Mouse (Mus musculus): ENCODE data around the gene Mto1. TPM values are rescaled to one million over a fixed set of nuclear protein-coding genes. Genes with fewer than 3 reads are reported as not detected.
A peak's percentile ranks its signal among the peaks of the same experiment; 100 is the strongest.
"Not testable (repeated sequence)": the region's sequence is repeated elsewhere in the genome, so short reads cannot be mapped to it uniquely, and the experiment has no call there.

Mto1 gene
- total RNA-seq, 2 experiments from 2014 or later, result 17.6 to 21.4 TPM

DNA sequence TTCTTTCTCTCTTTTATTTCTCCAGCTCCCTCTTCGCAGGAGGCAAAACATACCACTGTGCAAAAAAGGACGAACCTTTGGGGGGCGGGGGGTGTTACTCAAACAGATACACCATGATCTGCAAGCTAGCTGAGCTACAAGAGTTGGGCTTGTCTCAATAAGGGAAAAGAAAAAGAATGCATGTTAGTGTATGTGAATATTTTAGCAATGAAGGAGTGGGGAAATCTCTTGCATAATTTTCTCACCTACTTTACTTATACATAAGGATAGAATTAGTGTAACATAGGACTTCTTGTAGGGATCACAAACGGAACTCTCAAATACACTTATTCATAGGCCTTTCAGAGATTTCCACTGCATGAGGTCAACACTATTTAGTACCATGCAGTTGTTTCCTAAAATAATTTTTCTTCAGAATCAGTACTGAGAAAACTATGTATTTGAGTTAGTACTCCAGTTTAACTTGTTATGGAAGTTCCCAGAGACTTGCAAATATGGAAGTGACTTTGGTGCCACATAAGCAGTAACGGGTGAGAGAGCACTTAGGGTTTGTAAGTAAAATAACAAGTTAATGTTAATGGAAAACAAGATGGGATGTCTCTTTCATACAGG is 26.9 kb downstream of the Mto1 start:
- intact Hi-C loops (cut with DNase I), result loop anchor here (5.0 to 10.0 kb wide), 2 partner anchors 50 to 77 kb away; no protein-coding TSS in a partner anchor
- DNase-seq, result no peak

GRCm38 (mm10) chr9:78475383-78475780 is 27.4 kb downstream of the Mto1 start:
- no peak for DNase-seq
- intact Hi-C loops (cut with DNase I), result loop anchor here (5.0 to 10.0 kb wide), 2 partner anchors 49 to 77 kb away; no protein-coding TSS in a partner anchor

- DNase-seq, result no peak
- intact Hi-C loops (cut with DNase I), result loop anchor here (5.0 to 10.0 kb wide), 2 partner anchors 49 to 76 kb away; no protein-coding TSS in a partner anchor
Measured at GRCm38 (mm10) chr9:78475873-78476272, 27.9 kb downstream of the Mto1 start.

DNA sequence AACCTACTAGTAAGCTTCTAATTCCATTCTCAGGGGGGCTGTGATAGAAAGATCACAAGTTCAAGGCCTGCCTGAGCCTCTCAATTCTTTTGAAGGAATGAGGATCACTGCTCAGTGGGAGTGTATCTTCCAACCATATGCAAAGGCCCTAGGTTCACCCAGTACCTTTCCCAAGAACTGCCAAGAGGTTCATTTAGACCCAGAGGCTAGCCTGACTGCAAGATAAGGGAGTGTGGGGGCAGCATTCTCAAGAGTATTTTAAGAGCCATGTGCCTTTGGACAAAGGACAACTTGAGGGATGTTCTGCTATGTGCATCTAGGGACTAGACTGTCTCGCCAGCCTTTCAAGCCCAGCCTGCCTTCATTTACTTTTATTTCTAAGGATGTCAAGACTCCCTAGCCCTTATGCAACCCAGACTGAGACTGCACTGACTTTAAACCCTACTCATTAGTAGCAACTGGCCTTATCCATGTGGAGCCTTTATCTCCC is 28.6 kb downstream of the Mto1 start:
- no peak for DNase-seq
- intact Hi-C loops (cut with DNase I), result loop anchor here (5.0 to 10.0 kb wide), 2 partner anchors 48 to 76 kb away; no protein-coding TSS in a partner anchor

DNA sequence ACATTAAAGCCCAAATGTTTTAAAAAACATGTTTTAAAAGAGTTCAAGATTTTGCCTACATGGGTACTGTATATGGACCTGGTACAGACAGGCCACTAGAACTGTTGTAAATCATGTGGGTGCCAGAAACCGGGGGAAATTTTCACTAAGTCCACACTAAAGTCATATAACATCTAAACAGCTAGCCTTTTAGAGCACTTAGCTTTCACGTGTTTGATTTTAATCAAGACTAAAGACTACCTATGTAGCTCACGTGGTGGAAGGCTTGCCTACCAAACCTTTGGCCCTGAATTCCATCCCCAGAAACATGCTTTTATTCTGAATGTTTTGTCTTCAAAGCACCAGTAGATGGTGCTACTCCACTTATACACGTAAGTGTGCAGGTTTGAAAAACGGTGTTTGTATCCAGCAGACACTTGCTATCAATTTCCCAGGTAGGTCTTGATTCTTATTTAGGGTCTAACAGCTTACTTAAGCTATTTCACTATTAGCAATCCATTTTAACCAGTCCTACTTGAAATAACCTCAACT is 29.1 kb downstream of the Mto1 start:
- intact Hi-C loops (cut with DNase I), result loop anchor here (5.0 to 10.0 kb wide), 2 partner anchors 48 to 75 kb away; no protein-coding TSS in a partner anchor
- no peak for DNase-seq

GRCm38 (mm10) chr9:78478009-78478605 is 30.1 kb downstream of the Mto1 start:
- DNase-seq, result not testable (repeated sequence)
- intact Hi-C loops (cut with DNase I), result loop anchor here (5.0 to 10.0 kb wide), 2 partner anchors 47 to 74 kb away; no protein-coding TSS in a partner anchor

- intact Hi-C loops (cut with DNase I), result loop anchor here (5.0 to 10.0 kb wide), 2 partner anchors 45 to 73 kb away; no protein-coding TSS in a partner anchor
- DNase-seq, result not testable (repeated sequence)
Measured at GRCm38 (mm10) chr9:78479308-78479707, 31.3 kb downstream of the Mto1 start.

GRCm38 (mm10) chr9:78480227-78480626 is 32.2 kb downstream of the Mto1 start:
- DNase-seq; intact Hi-C loops (cut with DNase I): not testable (repeated sequence)

DNA sequence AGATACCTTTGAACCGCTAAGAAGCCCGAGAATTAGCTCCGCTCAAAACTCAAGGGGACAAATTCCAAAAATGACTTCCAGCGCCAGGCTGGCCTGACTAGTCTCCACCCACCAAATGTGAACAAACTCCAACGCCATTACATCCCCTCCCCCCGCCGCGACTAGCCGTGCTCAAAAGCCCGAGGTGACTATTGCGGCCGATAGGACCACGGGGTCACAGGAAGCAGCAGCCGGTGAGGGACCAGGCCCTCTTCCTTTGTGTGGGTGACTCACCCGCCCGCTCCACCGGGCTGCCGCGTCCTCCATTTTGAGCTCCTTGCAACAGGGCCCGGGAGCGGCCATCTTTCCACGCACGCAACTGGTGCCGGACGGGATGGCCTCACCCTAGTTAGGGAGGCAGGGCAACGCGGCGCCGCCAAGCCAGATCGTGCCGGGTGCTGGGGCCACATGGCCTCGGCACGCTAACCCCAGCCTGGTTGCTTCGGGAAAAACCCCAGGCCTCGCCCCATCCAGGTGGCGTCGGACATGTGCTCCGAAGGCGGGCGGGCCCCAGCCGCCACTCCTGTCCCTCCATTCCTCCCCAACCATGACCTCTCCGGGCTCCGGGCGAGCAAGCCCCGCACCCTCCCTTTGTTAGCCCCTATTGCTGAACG is 32.8 kb downstream of the Mto1 start:
- peak; percentile 53 to 69 for DNase-seq
- intact Hi-C loops (cut with DNase I), result no loop called here

DNA sequence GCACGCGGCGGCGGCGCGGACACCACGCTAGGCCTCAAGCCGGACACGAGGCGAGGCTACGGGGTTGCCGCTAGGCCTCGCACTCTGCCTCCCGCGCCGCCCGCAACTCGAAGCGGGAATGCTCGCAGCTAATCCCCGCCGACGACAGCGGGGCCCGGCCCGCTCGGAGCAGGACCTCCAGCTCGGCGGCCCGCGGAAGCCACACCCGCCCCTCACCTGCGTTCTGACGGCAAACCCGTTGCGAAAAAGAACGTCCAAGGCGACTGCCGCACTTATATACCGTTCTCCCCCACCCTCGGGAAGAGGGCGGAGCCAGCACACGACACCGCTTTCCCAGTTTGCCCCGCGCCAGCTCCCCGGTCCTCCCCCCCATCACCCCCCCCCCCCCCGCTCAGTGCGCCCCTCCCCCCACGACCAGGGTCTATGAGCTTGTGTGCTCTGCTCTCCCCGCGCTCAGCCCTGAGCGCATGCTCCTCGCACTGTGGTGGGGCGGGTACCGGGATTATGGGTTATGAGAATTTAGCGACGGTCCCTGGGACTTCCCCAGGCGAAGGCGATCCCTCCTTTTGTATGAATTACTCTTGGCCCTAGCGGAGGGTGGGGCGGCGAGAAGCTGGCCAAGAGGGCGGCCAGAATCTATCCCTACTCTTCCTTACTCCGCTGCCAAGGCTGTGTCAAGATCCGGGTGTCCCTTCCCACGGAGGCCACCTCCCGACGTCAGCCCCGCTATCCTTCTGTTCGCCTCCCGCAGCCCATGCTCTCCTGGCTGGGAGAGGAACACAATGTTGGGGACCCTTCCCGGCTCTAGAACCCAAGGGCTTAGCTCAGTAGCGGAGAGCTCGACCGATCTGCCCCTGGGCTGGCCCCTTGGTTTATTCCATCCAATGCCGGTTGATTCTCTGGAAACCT is 33.7 kb downstream of the Mto1 start:
- intact Hi-C loops (cut with DNase I), result no loop called here
- peak; percentile 90 to 91 for DNase-seq

GRCm38 (mm10) chr9:78482386-78482785 is 34.4 kb downstream of the Mto1 start:
- DNase-seq, result no peak
- intact Hi-C loops (cut with DNase I), result no loop called here

DNA sequence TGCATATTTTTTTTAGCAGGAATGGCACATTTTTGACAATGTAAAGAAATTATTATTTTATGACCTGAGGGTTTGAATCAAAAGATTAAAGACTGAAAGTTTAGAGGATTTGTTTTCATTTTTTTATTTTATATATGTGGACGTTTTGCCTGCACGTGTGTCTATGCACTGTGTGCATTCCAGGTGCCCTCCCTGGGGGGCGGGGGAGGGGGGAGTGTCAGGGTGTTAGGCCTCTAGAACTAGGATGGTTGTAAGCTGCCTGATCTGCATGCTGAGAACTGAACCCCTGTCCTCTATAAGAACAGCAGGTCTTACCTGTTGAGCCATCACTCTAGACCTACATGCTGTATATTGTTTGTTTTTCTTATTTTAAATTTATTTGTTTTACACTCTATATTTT is 36.7 kb downstream of the Mto1 start:
- no peak for DNase-seq
- intact Hi-C loops (cut with DNase I), result no loop called here

DNA sequence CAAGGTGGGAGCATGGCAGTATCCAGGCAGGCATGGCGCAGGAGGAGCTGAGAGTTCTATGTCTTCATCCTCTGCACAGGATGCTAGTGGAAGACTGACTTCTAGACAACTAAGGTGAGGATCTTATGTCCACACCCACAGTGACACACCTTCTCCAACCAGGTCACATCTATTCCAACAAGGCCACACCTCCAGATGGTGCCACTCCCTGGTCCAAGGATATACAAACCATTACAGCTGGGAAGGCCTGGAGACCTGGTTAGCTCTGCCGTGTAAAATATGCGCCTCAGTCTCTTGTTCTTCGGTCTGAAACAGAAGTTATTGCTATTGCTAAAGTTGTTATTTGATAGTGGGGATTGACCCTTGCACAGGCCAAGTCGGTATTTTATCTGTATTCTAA is 40.0 kb downstream of the Mto1 start:
- intact Hi-C loops (cut with DNase I), result not testable (repeated sequence)

DNA sequence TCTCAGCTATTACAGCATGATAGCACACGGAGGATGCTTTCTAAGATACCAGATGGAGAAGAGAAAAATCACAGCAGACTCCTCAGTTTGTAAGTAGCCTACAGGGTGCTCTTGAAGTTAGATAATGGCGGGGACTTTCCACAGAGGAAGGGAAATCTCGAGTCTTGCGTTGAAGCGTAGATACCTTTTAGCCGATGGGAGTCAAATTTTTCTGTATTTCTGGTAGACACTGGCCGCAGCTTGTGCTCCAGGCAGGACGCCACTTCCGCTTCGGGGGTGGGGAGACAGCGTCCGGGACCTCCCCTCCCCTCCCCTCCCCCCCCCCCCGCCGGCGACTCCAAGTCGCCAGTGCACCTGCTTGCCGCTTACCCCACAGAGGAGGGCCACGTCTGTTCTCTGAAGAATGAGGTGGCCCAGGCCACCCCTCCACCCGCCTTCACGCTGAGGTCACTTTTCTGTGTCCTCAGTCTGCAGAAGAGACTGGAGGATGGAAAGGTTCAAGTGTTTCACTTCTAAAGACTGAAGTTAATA is 40.9 kb downstream of the Mto1 start, which contains the start of gene Eef1a1:
Eef1a1 (minus strand) TSS at position 262 of the 531 bp plus-strand sequence.
- DNase-seq, result peak; percentile 31 to 42
- intact Hi-C loops (cut with DNase I), result loop anchor here (1.0 kb wide), 1 partner anchor 23 kb away; no protein-coding TSS in a partner anchor

More for the DNA sequence above, 40.0 kb downstream of the Mto1 start:
- not testable (repeated sequence) for DNase-seq

DNA sequence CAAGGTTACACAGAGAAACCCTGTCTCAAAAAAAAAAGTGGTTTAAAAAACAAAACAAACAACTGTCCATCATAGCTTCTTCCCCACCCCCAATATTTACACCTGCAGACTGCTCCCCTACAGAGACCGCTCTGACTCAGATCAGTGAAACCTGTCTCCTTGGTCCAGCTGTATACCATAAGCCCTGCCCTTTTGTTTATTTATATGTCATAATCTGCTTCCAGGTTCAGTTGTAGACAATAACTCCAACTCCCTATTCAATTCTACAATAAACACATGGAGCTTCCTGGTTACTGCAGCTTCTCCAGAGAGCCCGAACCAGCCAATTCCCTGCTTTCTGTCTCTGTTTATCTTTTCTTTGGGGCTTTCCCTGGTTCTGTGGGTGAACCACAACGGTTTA is 43.2 kb downstream of the Mto1 start:
- no peak for DNase-seq
- intact Hi-C loops (cut with DNase I), result no loop called here

DNA sequence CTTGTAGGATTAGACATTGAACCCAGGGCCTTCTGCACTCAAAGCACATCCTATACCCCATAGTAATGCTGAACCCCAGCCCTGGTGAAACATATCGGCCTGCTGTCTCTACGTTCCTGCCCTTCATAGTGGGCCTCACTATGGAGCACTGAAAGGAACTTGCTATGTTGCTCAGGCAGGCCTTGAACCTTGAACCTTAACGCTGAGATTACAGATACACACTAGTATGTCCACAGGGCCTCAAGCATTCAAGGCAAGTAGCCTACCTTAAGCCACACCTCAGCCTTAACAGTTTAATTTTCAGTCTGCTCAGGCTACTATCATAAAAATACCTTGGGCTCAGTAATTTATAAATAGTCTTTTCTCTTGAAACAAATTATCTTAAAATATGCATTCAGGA is 44.2 kb downstream of the Mto1 start:
- DNase-seq, result no peak
- intact Hi-C loops (cut with DNase I), result no loop called here

DNA sequence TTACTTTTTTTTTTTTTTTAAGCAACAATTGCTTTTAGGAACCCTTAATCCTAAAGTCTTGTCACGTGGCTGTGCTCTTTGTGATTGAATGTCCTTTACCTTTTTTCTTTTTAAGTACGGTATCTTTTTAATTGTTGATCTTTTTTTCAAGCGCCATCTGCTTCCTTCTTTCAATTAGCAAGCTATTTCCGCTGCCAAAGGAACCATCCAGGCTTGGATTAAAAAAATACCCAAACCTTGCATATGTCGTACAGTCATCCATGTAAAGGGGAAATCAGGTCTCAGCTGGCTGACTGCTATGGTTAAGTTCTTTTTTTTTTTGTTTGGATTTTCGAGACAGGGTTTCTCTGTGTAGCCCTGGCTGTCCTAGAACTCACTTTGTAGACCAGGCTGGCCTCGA is 45.2 kb downstream of the Mto1 start:
- intact Hi-C loops (cut with DNase I), result no loop called here

GRCm38 (mm10) chr9:78500386-78500785 is 52.4 kb downstream of the Mto1 start:
- DNase-seq, result no peak
- intact Hi-C loops (cut with DNase I), result no loop called here

More for the DNA sequence above, 45.2 kb downstream of the Mto1 start:
- no peak for DNase-seq

- no peak for DNase-seq
- intact Hi-C loops (cut with DNase I), result no loop called here
Measured at GRCm38 (mm10) chr9:78501284-78501683, 53.3 kb downstream of the Mto1 start.
